Mouse (Mus musculus) MEL (cell line): ENCODE data around the gene Fam131c. TPM values are rescaled to one million over a fixed set of nuclear protein-coding genes. Genes with fewer than 3 reads are reported as not detected.

Experiments used
- DNase-seq: peaks from one replicate; pipeline ENCODE4 v3.0.0; 2011; ENCODE audit warnings: low read depth, low spot score
- H3K27ac ChIP-seq: 2 replicates; pipeline ENCODE4 v1.5.1; 2012; ENCODE audit warnings: low read depth, mild to moderate bottlenecking, control low read depth, low read length, moderate library complexity; ENCODE audit not compliant: control insufficient read depth
- H3K27me3 ChIP-seq, 2 experiments: fragments of 150-350 bp in 1 of 2; sonication (generic) in 1 of 2; 2 replicates each; pipeline ENCODE4 v1.6.1; 2012; ENCODE audit warnings: low read length in 2 of 2, mild to moderate bottlenecking in 2 of 2, improper control_type of control experiment in 1 of 2, moderate library complexity in 1 of 2; ENCODE audit not compliant: insufficient read depth in 2 of 2, control insufficient read depth in 1 of 2
- H3K36me3 ChIP-seq, 2 experiments: 2 replicates each; pipeline ENCODE4 v1.6.1; 2012 to 2014; ENCODE audit warnings: low read length in 2 of 2, improper control_type of control experiment in 1 of 2, inconsistent platforms in 1 of 2, mild to moderate bottlenecking in 1 of 2; ENCODE audit not compliant: insufficient read depth in 2 of 2, control insufficient read depth in 1 of 2
- H3K4me1 ChIP-seq, 2 experiments: fragments of 150-350 bp in 1 of 2; sonication (generic) in 1 of 2; 2 replicates each; pipeline ENCODE4 v1.6.1; 2012; ENCODE audit warnings: low read length in 2 of 2, improper control_type of control experiment in 1 of 2, mild to moderate bottlenecking in 1 of 2; ENCODE audit not compliant: insufficient read depth in 2 of 2, control insufficient read depth in 1 of 2
- H3K4me3 ChIP-seq, 2 experiments: fragments of 150-350 bp in 1 of 2; sonication (generic) in 1 of 2; 2 replicates each; pipeline ENCODE4 v1.5.1; 2012; ENCODE audit warnings: low read depth in 2 of 2, low read length in 2 of 2, mild to moderate bottlenecking in 2 of 2, moderate library complexity in 2 of 2, control low read depth in 1 of 2, improper control_type of control experiment in 1 of 2; ENCODE audit not compliant: control insufficient read depth in 1 of 2, insufficient read depth in 1 of 2
- H3K79me2 ChIP-seq: 2 replicates; pipeline ENCODE4 v1.6.1; 2012; ENCODE audit warnings: mild to moderate bottlenecking, low read length, moderate library complexity; ENCODE audit not compliant: control insufficient read depth, poor library complexity, insufficient read depth
- H3K9ac ChIP-seq: 2 replicates; pipeline ENCODE4 v1.6.1; 2012; ENCODE audit warnings: low read depth, mild to moderate bottlenecking, control low read depth, low read length, moderate library complexity; ENCODE audit not compliant: control insufficient read depth, poor library complexity, severe bottlenecking
- H3K9me3 ChIP-seq: fragments of 150-350 bp; sonication (generic); replicated peaks from 2 replicates; pipeline ENCODE4 v1.6.1; 2012; ENCODE audit warnings: mild to moderate bottlenecking, low read length, improper control_type of control experiment, moderate library complexity; ENCODE audit not compliant: insufficient read depth
- CTCF ChIP-seq, 3 experiments: IDR thresholded peaks in 2 of 3; conservative IDR thresholded peaks in 1 of 3; 2 replicates each; pipeline ENCODE4 v1.5.1; 2011 to 2012; ENCODE audit warnings: low read length in 3 of 3, low read depth in 2 of 3, mild to moderate bottlenecking in 2 of 3, improper control_type of control experiment in 1 of 3, inconsistent platforms in 1 of 3, mixed read lengths in 1 of 3, moderate library complexity in 1 of 3; ENCODE audit not compliant: control insufficient read depth in 1 of 3, insufficient read depth in 1 of 3, poor library complexity in 1 of 3, severe bottlenecking in 1 of 3
- E2F4 ChIP-seq: IDR thresholded peaks from 2 replicates; pipeline ENCODE4 v1.6.1; 2011; ENCODE audit warnings: low read depth, low read length, improper control_type of control experiment, borderline replicate concordance
- EP300 ChIP-seq, 2 experiments: IDR thresholded peaks; 2 replicates each; pipeline ENCODE4 v1.6.1; 2011; ENCODE audit warnings: improper control_type of control experiment in 2 of 2, low read length in 2 of 2, low read depth in 1 of 2, mild to moderate bottlenecking in 1 of 2
- ETS1 ChIP-seq: IDR thresholded peaks from 2 replicates; pipeline ENCODE4 v1.6.1; 2012; ENCODE audit warnings: low read depth, mild to moderate bottlenecking, inconsistent platforms, low read length, improper control_type of control experiment, moderate library complexity
- HCFC1 ChIP-seq: IDR thresholded peaks from 2 replicates; pipeline ENCODE4 v1.6.1; 2012; ENCODE audit warnings: low read depth, mild to moderate bottlenecking, inconsistent platforms, low read length, improper control_type of control experiment, moderate library complexity
- KAT2A ChIP-seq: conservative IDR thresholded peaks from 2 replicates; pipeline ENCODE4 v1.6.1; 2012; ENCODE audit warnings: low read depth, low read length, improper control_type of control experiment, inconsistent platforms
- MAZ ChIP-seq: IDR thresholded peaks from 2 replicates; pipeline ENCODE4 v1.6.1; 2012; ENCODE audit warnings: low read depth, mild to moderate bottlenecking, inconsistent platforms, low read length, improper control_type of control experiment
- MEF2A ChIP-seq: IDR thresholded peaks from 2 replicates; pipeline ENCODE4 v1.6.1; 2014; ENCODE audit warnings: low read depth, mild to moderate bottlenecking, inconsistent platforms, low read length, improper control_type of control experiment; ENCODE audit not compliant: poor library complexity, insufficient replicate concordance, severe bottlenecking; ENCODE audit errors: extremely low read depth
- MXI1 ChIP-seq: IDR thresholded peaks from 2 replicates; pipeline ENCODE4 v1.6.1; 2011; ENCODE audit warnings: mild to moderate bottlenecking, low read depth, low read length, improper control_type of control experiment
- NRF1 ChIP-seq: IDR thresholded peaks from 2 replicates; pipeline ENCODE4 v1.6.1; 2014; ENCODE audit warnings: low read depth, mild to moderate bottlenecking, inconsistent platforms, low read length, improper control_type of control experiment, moderate library complexity; ENCODE audit not compliant: poor library complexity, insufficient read depth, severe bottlenecking
- POLR2AphosphoS2 ChIP-seq: IDR thresholded peaks from 2 replicates; pipeline ENCODE4 v1.6.1; 2011; ENCODE audit warnings: low read length, improper control_type of control experiment
- TAL1 ChIP-seq: IDR thresholded peaks from 2 replicates; pipeline ENCODE4 v1.6.1; 2012; ENCODE audit warnings: mild to moderate bottlenecking, inconsistent platforms, low read length, moderate library complexity, mixed read lengths
- TCF12 ChIP-seq: IDR thresholded peaks from 2 replicates; pipeline ENCODE4 v1.6.1; 2014; ENCODE audit warnings: low read depth, mild to moderate bottlenecking, inconsistent platforms, low read length, improper control_type of control experiment, moderate library complexity
- UBTF ChIP-seq: IDR thresholded peaks from 2 replicates; pipeline ENCODE4 v1.6.1; 2012; ENCODE audit warnings: low read depth, mild to moderate bottlenecking, inconsistent platforms, low read length, improper control_type of control experiment, moderate library complexity, borderline replicate concordance; ENCODE audit not compliant: insufficient read depth
- USF1 ChIP-seq: IDR thresholded peaks from 2 replicates; pipeline ENCODE4 v1.6.1; 2014; ENCODE audit warnings: low read depth, mild to moderate bottlenecking, inconsistent platforms, low read length, improper control_type of control experiment, moderate library complexity
- ZKSCAN1 ChIP-seq: IDR thresholded peaks from 2 replicates; pipeline ENCODE4 v1.6.1; 2012; ENCODE audit warnings: low read depth, mild to moderate bottlenecking, inconsistent platforms, low read length, improper control_type of control experiment, moderate library complexity
- polyA plus RNA-seq, 2 experiments: library from polyadenylated mRNA; stranded (reverse) in 1 of 2; unstranded in 1 of 2; fragments of >175 nt in 1 of 2; fragments of >200 nt in 1 of 2; gene quantifications; 2 replicates each; pipeline versions ENCODE4 v1.2.1 to v1.2.4; 2012; ENCODE audit warnings: low replicate concordance in 2 of 2, low read depth in 1 of 2; ENCODE audit not compliant: insufficient read length in 2 of 2, insufficient read depth in 1 of 2, missing spikeins in 1 of 2
- total RNA-seq: library from RNA; depleted of rRNA; stranded (reverse); fragments of 300-350 nt; gene quantifications from 2 replicates; pipeline ENCODE4 v1.2.3, GENCODE M21; 2012

Fam131c gene
- total and polyA plus RNA-seq, 3 experiments, result not detected

GRCm38 (mm10) chr4:141328742-141329141 lies 39.3 kb upstream of the Fam131c start:
- no peak overlapping the region for H3K9ac ChIP-seq
- TF ChIP-seq UBTF (no peak), EP300 (IDR thresholded peaks at IDR 0.05; ENCODE audit: low read depth in 1 of 2, low read length in 2 of 2) (no peak), KAT2A (no peak), MEF2A (no peak), MXI1 (no peak)
- H3K27ac ChIP-seq, result no peak overlapping the region
- H3K4me3 ChIP-seq, result no peak overlapping the region
- H3K79me2 ChIP-seq, result no peaks in the 10 kb centered on the region
- H3K36me3 ChIP-seq, result no peaks in the 10 kb centered on the region
- no peaks in the 10 kb centered on the region for H3K4me1 ChIP-seq
- H3K9me3 ChIP-seq, result no peaks in the 10 kb centered on the region
- DNase-seq, result no peak
- no peaks in the 10 kb centered on the region for H3K27me3 ChIP-seq

- Histone ChIP-seq H3K9ac (no peak overlapping the region), H3K27ac (no peak overlapping the region), H3K9me3 (no peaks in the 10 kb centered on the region), H3K27me3 (no peaks in the 10 kb centered on the region), H3K4me1 (no peaks in the 10 kb centered on the region), H3K4me3 (no peak overlapping the region), H3K36me3 (no peaks in the 10 kb centered on the region), H3K79me2 (no peaks in the 10 kb centered on the region)
- TF ChIP-seq TCF12, result no peak
- TF ChIP-seq TAL1, result no peak
- TF ChIP-seq ZKSCAN1, result no peak
- TF ChIP-seq NRF1, result no peak
- no peak for TF ChIP-seq MEF2A
- no peak for TF ChIP-seq HCFC1
- TF ChIP-seq USF1, result no peak
- no peak for TF ChIP-seq CTCF (IDR thresholded peaks at IDR 0.05 in 2 of 3, conservative IDR thresholded peaks at IDR 0.05 in 1 of 3; ENCODE audit: control insufficient read depth in 1 of 3, insufficient read depth in 1 of 3, low read depth in 2 of 3, low read length in 3 of 3, poor library complexity in 1 of 3, severe bottlenecking in 1 of 3)
- no peak for TF ChIP-seq KAT2A
- TF ChIP-seq E2F4, result no peak
- no peak for TF ChIP-seq POLR2AphosphoS2
- no peak for TF ChIP-seq MAZ
- no peak for TF ChIP-seq ETS1
- DNase-seq, result no peak
Measured at GRCm38 (mm10) chr4:141329968-141330367, 38.1 kb upstream of the Fam131c start.
